Mouse (Mus musculus) MEL (cell line): Measurements from ENCODE around the gene Snrpd3.

Experiments used
- CHD2 ChIP-seq: IDR thresholded peaks from 2 replicates; pipeline ENCODE4 v1.6.1; 2011; ENCODE audit warnings: low read length, improper control_type of control experiment
- CTCF ChIP-seq, 3 experiments: IDR thresholded peaks in 2 of 3; conservative IDR thresholded peaks in 1 of 3; 2 replicates each; pipeline ENCODE4 v1.5.1; 2011 to 2012; ENCODE audit warnings: low read length in 3 of 3, low read depth in 2 of 3, mild to moderate bottlenecking in 2 of 3, improper control_type of control experiment in 1 of 3, inconsistent platforms in 1 of 3, mixed read lengths in 1 of 3, moderate library complexity in 1 of 3; ENCODE audit not compliant: control insufficient read depth in 1 of 3, insufficient read depth in 1 of 3, poor library complexity in 1 of 3, severe bottlenecking in 1 of 3
- EP300 ChIP-seq, 2 experiments: IDR thresholded peaks; 2 replicates each; pipeline ENCODE4 v1.6.1; 2011; ENCODE audit warnings: improper control_type of control experiment in 2 of 2, low read length in 2 of 2, low read depth in 1 of 2, mild to moderate bottlenecking in 1 of 2
- MAFK ChIP-seq: IDR thresholded peaks from 2 replicates; pipeline ENCODE4 v1.6.1; 2011; ENCODE audit warnings: low read depth, mild to moderate bottlenecking, low read length, improper control_type of control experiment, borderline replicate concordance
- MAX ChIP-seq: IDR thresholded peaks from 2 replicates; pipeline ENCODE4 v1.6.1; 2011; ENCODE audit warnings: low read length, improper control_type of control experiment
- MYC ChIP-seq: IDR thresholded peaks from 2 replicates; pipeline ENCODE4 v1.6.1; 2011; ENCODE audit warnings: low read depth, mild to moderate bottlenecking, low read length, improper control_type of control experiment, moderate library complexity
- NELFE ChIP-seq: IDR thresholded peaks from 2 replicates; pipeline ENCODE4 v1.6.1; 2011; ENCODE audit warnings: low read depth, low read length, improper control_type of control experiment
- POLR2A ChIP-seq, 2 experiments: IDR thresholded peaks; 2 replicates each; pipeline ENCODE4 v1.6.1; 2011 to 2012; ENCODE audit warnings: low read length in 2 of 2, mild to moderate bottlenecking in 2 of 2, control low read depth in 1 of 2, improper control_type of control experiment in 1 of 2, low read depth in 1 of 2, moderate library complexity in 1 of 2; ENCODE audit not compliant: control insufficient read depth in 1 of 2, insufficient read depth in 1 of 2, poor library complexity in 1 of 2
- POLR2AphosphoS5 ChIP-seq: IDR thresholded peaks from 2 replicates; pipeline ENCODE4 v1.6.1; 2012; ENCODE audit warnings: low read depth, borderline replicate concordance, mild to moderate bottlenecking, inconsistent platforms, low read length, moderate library complexity, mixed read lengths
- RAD21 ChIP-seq: IDR thresholded peaks from 2 replicates; pipeline ENCODE4 v1.6.1; 2011; ENCODE audit warnings: mild to moderate bottlenecking, low read depth, low read length, improper control_type of control experiment
- SMC3 ChIP-seq: IDR thresholded peaks from 2 replicates; pipeline ENCODE4 v1.6.1; 2011; ENCODE audit warnings: low read depth, low read length, improper control_type of control experiment
- UBTF ChIP-seq: IDR thresholded peaks from 2 replicates; pipeline ENCODE4 v1.6.1; 2012; ENCODE audit warnings: low read depth, mild to moderate bottlenecking, inconsistent platforms, low read length, improper control_type of control experiment, moderate library complexity, borderline replicate concordance; ENCODE audit not compliant: insufficient read depth
- USF1 ChIP-seq: IDR thresholded peaks from 2 replicates; pipeline ENCODE4 v1.6.1; 2014; ENCODE audit warnings: low read depth, mild to moderate bottlenecking, inconsistent platforms, low read length, improper control_type of control experiment, moderate library complexity
- ZMIZ1 ChIP-seq: IDR thresholded peaks from 2 replicates; pipeline ENCODE4 v1.6.1; 2012; ENCODE audit warnings: low read depth, mild to moderate bottlenecking, inconsistent platforms, low read length, improper control_type of control experiment, moderate library complexity

GRCm38 (mm10) chr10:75482919-75483483, 34.4 kb upstream of the Snrpd3 start:
- no peak for TF ChIP-seq CTCF (IDR thresholded peaks at IDR 0.05 in 2 of 3, conservative IDR thresholded peaks at IDR 0.05 in 1 of 3; ENCODE audit: control insufficient read depth in 1 of 3, insufficient read depth in 1 of 3, low read depth in 2 of 3, low read length in 3 of 3, poor library complexity in 1 of 3, severe bottlenecking in 1 of 3)
- TF ChIP-seq POLR2AphosphoS5: no peak
- no peak for TF ChIP-seq MAX
- TF ChIP-seq POLR2A (IDR thresholded peaks at IDR 0.05; ENCODE audit: control insufficient read depth in 1 of 2, insufficient read depth in 1 of 2, low read depth in 1 of 2, low read length in 2 of 2, poor library complexity in 1 of 2): no peak
- no peak for TF ChIP-seq CHD2
- TF ChIP-seq ZMIZ1: no peak
- TF ChIP-seq UBTF: no peak
- TF ChIP-seq MYC: no peak
- TF ChIP-seq NELFE: no peak
- no peak for TF ChIP-seq RAD21
- no peak for TF ChIP-seq SMC3
- TF ChIP-seq EP300 (IDR thresholded peaks at IDR 0.05; ENCODE audit: low read depth in 1 of 2, low read length in 2 of 2): no peak
- TF ChIP-seq MAFK: no peak
- TF ChIP-seq USF1: no peak
